Mouse (Mus musculus): ENCODE measurements around the gene Gm17334. TPM values are rescaled to one million over a fixed set of nuclear protein-coding genes. Genes with fewer than 3 reads are reported as not detected.

Gm17334 gene
- not detected for polyA plus RNA-seq (2014; fragmentation: Illumina TruSeq; extraction: RNeasy Lipid Tissue Mini Kit (QIAGEN cat#74804); ENCODE audit: low read depth, low replicate concordance)

GRCm38 (mm10) chr11:53773087-53773486, at the start of gene Gm17334:
TSS of gene Gm17334 (minus strand) at chr11:53773187.

GRCm38 (mm10) chr11:53769760-53770124, 3.2 kb downstream of the Gm17334 start, which contains the start of gene Irf1:
TSS of gene Irf1 (plus strand) at chr11:53770014.

Other genes starting within 250 kb of the Gm17334 start
- 3.7 TPM for gene Kif3a, start 205.8 kb downstream of the Gm17334 start, polyA plus RNA-seq (2014; fragmentation: Illumina TruSeq; extraction: RNeasy Lipid Tissue Mini Kit (QIAGEN cat#74804); ENCODE audit: low read depth, low replicate concordance)
- gene Il4, start 154.5 kb downstream of the Gm17334 start, polyA plus RNA-seq (2014; fragmentation: Illumina TruSeq; extraction: RNeasy Lipid Tissue Mini Kit (QIAGEN cat#74804); ENCODE audit: low read depth, low replicate concordance) = not detected
- gene Il13, start 138.5 kb downstream of the Gm17334 start, polyA plus RNA-seq (2014; fragmentation: Illumina TruSeq; extraction: RNeasy Lipid Tissue Mini Kit (QIAGEN cat#74804); ENCODE audit: low read depth, low replicate concordance) = not detected
- gene Rad50, start 65.9 kb downstream of the Gm17334 start, polyA plus RNA-seq (2014; fragmentation: Illumina TruSeq; extraction: RNeasy Lipid Tissue Mini Kit (QIAGEN cat#74804); ENCODE audit: low read depth, low replicate concordance) = 8.8 TPM
- not detected for gene Il5, start 52.4 kb downstream of the Gm17334 start, polyA plus RNA-seq (2014; fragmentation: Illumina TruSeq; extraction: RNeasy Lipid Tissue Mini Kit (QIAGEN cat#74804); ENCODE audit: low read depth, low replicate concordance)
- gene Irf1, start 3.2 kb downstream of the Gm17334 start, polyA plus RNA-seq (2014; fragmentation: Illumina TruSeq; extraction: RNeasy Lipid Tissue Mini Kit (QIAGEN cat#74804); ENCODE audit: low read depth, low replicate concordance) = 12.7 TPM
- not detected for gene Gm12216, start 86.1 kb upstream of the Gm17334 start, polyA plus RNA-seq (2014; fragmentation: Illumina TruSeq; extraction: RNeasy Lipid Tissue Mini Kit (QIAGEN cat#74804); ENCODE audit: low read depth, low replicate concordance)
- 19.1 TPM for gene Slc22a5, start 118.5 kb upstream of the Gm17334 start, polyA plus RNA-seq (2014; fragmentation: Illumina TruSeq; extraction: RNeasy Lipid Tissue Mini Kit (QIAGEN cat#74804); ENCODE audit: low read depth, low replicate concordance)
- 0.64 TPM for gene Slc22a21, start 207.1 kb upstream of the Gm17334 start, polyA plus RNA-seq (2014; fragmentation: Illumina TruSeq; extraction: RNeasy Lipid Tissue Mini Kit (QIAGEN cat#74804); ENCODE audit: low read depth, low replicate concordance)

Data from liver, adult 10 weeks (tissue).